Mouse (Mus musculus) heart, embryonic 15.5 days (tissue): Measurements from ENCODE around the gene Malsu1. TPM values are rescaled to one million over a fixed set of nuclear protein-coding genes. Genes with fewer than 3 reads are reported as not detected.

Experiments
- ATAC-seq: fragments of 200-750 bp; cut with Nextera tagmentation; replicated peaks from 2 replicates; pipeline ENCODE4 v1.8.0; 2017; ENCODE audit warnings: low read depth, moderate TSS enrichment; ENCODE audit not compliant: insufficient number of reproducible peaks, insufficient read depth, low FRiP score
- H3K27ac ChIP-seq: fragments of 300-500 bp; sonication (generic); 2 replicates; pipeline ENCODE4 v1.5.1; 2015; ENCODE audit warnings: mild to moderate bottlenecking, inconsistent platforms
- H3K27me3 ChIP-seq: fragments of 300-500 bp; sonication (generic); 2 replicates; pipeline ENCODE4 v1.6.1; 2015; ENCODE audit warnings: inconsistent platforms
- H3K36me3 ChIP-seq: fragments of 300-500 bp; sonication (generic); 2 replicates; pipeline ENCODE4 v1.6.1; 2015; ENCODE audit warnings: mild to moderate bottlenecking, inconsistent platforms
- H3K4me1 ChIP-seq: fragments of 300-500 bp; sonication (generic); replicated peaks from 2 replicates; pipeline ENCODE4 v1.6.1; 2015; ENCODE audit warnings: inconsistent platforms
- H3K4me2 ChIP-seq: fragments of 300-500 bp; sonication (generic); 2 replicates; pipeline ENCODE4 v1.6.1; 2015; ENCODE audit warnings: inconsistent platforms, mild to moderate bottlenecking, moderate library complexity
- H3K4me3 ChIP-seq: fragments of 300-500 bp; sonication (generic); 2 replicates; pipeline ENCODE4 v1.5.1; 2015; ENCODE audit warnings: mild to moderate bottlenecking, inconsistent platforms
- H3K9ac ChIP-seq: fragments of 300-500 bp; sonication (generic); 2 replicates; pipeline ENCODE4 v1.6.1; 2015; ENCODE audit warnings: mild to moderate bottlenecking, inconsistent platforms
- H3K9me3 ChIP-seq: fragments of 300-500 bp; sonication (generic); replicated peaks from 2 replicates; pipeline ENCODE4 v1.6.1; 2016; ENCODE audit warnings: inconsistent platforms
- WGBS: fragments of 180-500 bp; shearing (Covaris S2); methylation state at CpG from one replicate; pipeline ENCODE4 v1.1.7; 2015; ENCODE audit warnings: mixed read lengths; 5-methylcytosine and 5-hydroxymethylcytosine counted together
- polyA plus RNA-seq: library from polyadenylated mRNA; unstranded; fragments of >200 nt; fragmentation: Nextera tagmentation; extraction: Ambion mirVana; gene quantifications from 2 replicates; pipeline ENCODE4 v1.2.1, GENCODE M21; 2015

Gene Malsu1
- polyA plus RNA-seq, 1 experiment from 2014 or later, result 60.0 TPM

GRCm38 (mm10) chr6:49115550-49115949 is 42.0 kb downstream of the Malsu1 start:
- H3K4me1 ChIP-seq, result peaks cover 13% of the 10 kb centered on the region
- ATAC-seq, result no peak
- peaks cover 7% of the 10 kb centered on the region; the same call in 1 of the 2 replicates for H3K36me3 ChIP-seq
- no peaks in the 10 kb centered on the region for H3K9me3 ChIP-seq
- WGBS, result 67% methylated on average over 5 of the region's 5 CpGs
- H3K27ac ChIP-seq, result no peak overlapping the region
- no peak overlapping the region for H3K9ac ChIP-seq
- no peak overlapping the region for H3K4me3 ChIP-seq
- no peaks in the 10 kb centered on the region for H3K27me3 ChIP-seq
- no peak overlapping the region for H3K4me2 ChIP-seq

- no peak for ATAC-seq
- no peaks in the 10 kb centered on the region for H3K27me3 ChIP-seq
- H3K36me3 ChIP-seq, result peaks cover 7% of the 10 kb centered on the region; the same call in 1 of the 2 replicates
- H3K9ac ChIP-seq, result no peak overlapping the region
- no peaks in the 10 kb centered on the region for H3K9me3 ChIP-seq
- H3K4me2 ChIP-seq, result no peak overlapping the region
- no peak overlapping the region for H3K4me3 ChIP-seq
- no peak overlapping the region for H3K27ac ChIP-seq
- H3K4me1 ChIP-seq, result peaks cover 8% of the 10 kb centered on the region
- 85% methylated on average over 8 of the region's 8 CpGs for WGBS
These were observed 42.6 kb downstream of the Malsu1 start for GRCm38 (mm10) chr6:49116241-49116640.

GRCm38 (mm10) chr6:49118446-49118845 is 44.9 kb downstream of the Malsu1 start:
- Histone ChIP-seq H3K27me3 (no peaks in the 10 kb centered on the region), H3K27ac (no peak overlapping the region), H3K4me3 (no peak overlapping the region), H3K4me1 (peaks cover 6% of the 10 kb centered on the region), H3K9me3 (no peaks in the 10 kb centered on the region), H3K4me2 (no peak overlapping the region), H3K36me3 (peaks cover 7% of the 10 kb centered on the region; the same call in 1 of the 2 replicates), H3K9ac (no peak overlapping the region)
- ATAC-seq, result no peak
- WGBS, result 74% methylated on average over 8 of the region's 8 CpGs

GRCm38 (mm10) chr6:49119462-49120135 is 46.0 kb downstream of the Malsu1 start:
- no peak for ATAC-seq
- no peak overlapping the region for H3K27ac ChIP-seq

GRCm38 (mm10) chr6:49120370-49120769 is 46.8 kb downstream of the Malsu1 start:
- Histone ChIP-seq H3K4me3 (no peak overlapping the region), H3K27me3 (no peaks in the 10 kb centered on the region), H3K36me3 (peaks cover 7% of the 10 kb centered on the region; the same call in 1 of the 2 replicates), H3K9me3 (no peaks in the 10 kb centered on the region), H3K27ac (no peak overlapping the region), H3K9ac (no peak overlapping the region), H3K4me1 (peaks cover 6% of the 10 kb centered on the region), H3K4me2 (no peak overlapping the region)
- WGBS, result 88% methylated on average over 3 of the region's 3 CpGs
- no peak for ATAC-seq

More at GRCm38 (mm10) chr6:49119462-49120135, 46.0 kb downstream of the Malsu1 start:
- H3K4me3 ChIP-seq, result no peak overlapping the region
- no peak overlapping the region for H3K4me2 ChIP-seq
- H3K9ac ChIP-seq, result no peak overlapping the region
- 69% methylated on average over 1 of the region's 1 CpGs for WGBS
- H3K27me3 ChIP-seq, result no peaks in the 10 kb centered on the region
- H3K4me1 ChIP-seq, result peaks cover 6% of the 10 kb centered on the region
- H3K36me3 ChIP-seq, result peaks cover 7% of the 10 kb centered on the region; the same call in 1 of the 2 replicates
- H3K9me3 ChIP-seq, result no peaks in the 10 kb centered on the region

- H3K4me2 ChIP-seq, result no peak overlapping the region
- no peak overlapping the region for H3K9ac ChIP-seq
- ATAC-seq, result no peak
- no peaks in the 10 kb centered on the region for H3K9me3 ChIP-seq
- no peak overlapping the region for H3K27ac ChIP-seq
- H3K27me3 ChIP-seq, result no peaks in the 10 kb centered on the region
- no peaks in the 10 kb centered on the region for H3K36me3 ChIP-seq
- no peak overlapping the region for H3K4me3 ChIP-seq
- H3K4me1 ChIP-seq, result peaks cover 3% of the 10 kb centered on the region; the same call in 1 of the 2 replicates
These were observed 56.7 kb downstream of the Malsu1 start for GRCm38 (mm10) chr6:49130328-49130727.

- Histone ChIP-seq H3K36me3 (no peaks in the 10 kb centered on the region), H3K4me1 (peaks cover 7% of the 10 kb centered on the region; the same call in 1 of the 2 replicates), H3K4me2 (no peak overlapping the region), H3K27me3 (no peaks in the 10 kb centered on the region), H3K4me3 (no peak overlapping the region), H3K9me3 (no peaks in the 10 kb centered on the region), H3K9ac (no peak overlapping the region), H3K27ac (no peak overlapping the region)
- no peak for ATAC-seq
- whole genome bisulfite sequencing, result 90% methylated on average over 9 of the region's 9 CpGs
These were observed 58.3 kb downstream of the Malsu1 start for GRCm38 (mm10) chr6:49131855-49132254.

- WGBS, result 64% methylated on average over 6 of the region's 6 CpGs
These were observed 58.9 kb downstream of the Malsu1 start for GRCm38 (mm10) chr6:49132352-49133090.

More at GRCm38 (mm10) chr6:49132352-49133090, 58.9 kb downstream of the Malsu1 start:
- H3K9me3 ChIP-seq, result no peaks in the 10 kb centered on the region
- no peak overlapping the region for H3K27ac ChIP-seq
- no peaks in the 10 kb centered on the region for H3K36me3 ChIP-seq
- H3K9ac ChIP-seq, result no peak overlapping the region
- H3K4me1 ChIP-seq, result peaks cover 7% of the 10 kb centered on the region; the same call in 1 of the 2 replicates
- no peak overlapping the region for H3K4me3 ChIP-seq
- H3K27me3 ChIP-seq, result no peaks in the 10 kb centered on the region
- no peak for ATAC-seq
- H3K4me2 ChIP-seq, result no peak overlapping the region

Other genes with a start within 250 kb of the Malsu1 start
- 59.6 and 88.1 TPM in 2 replicates for gene Tmem176a, start 232.9 kb upstream of the Malsu1 start, polyA plus RNA-seq
- gene Tmem176b, start 232.3 kb upstream of the Malsu1 start, polyA plus RNA-seq, result 191 and 255 TPM in 2 replicates
- not detected in 2 replicates for gene Aoc1, start 200.9 kb upstream of the Malsu1 start, polyA plus RNA-seq
- gene 1600015I10Rik, start 143.9 kb upstream of the Malsu1 start, polyA plus RNA-seq, result not detected in 2 replicates
- not detected in 2 replicates for gene Doxl2, start 98.8 kb upstream of the Malsu1 start, polyA plus RNA-seq
- gene Svs1, start 86.9 kb upstream of the Malsu1 start, polyA plus RNA-seq, result not detected in 2 replicates
- gene Gpnmb, start 37.2 kb upstream of the Malsu1 start, polyA plus RNA-seq, result 5.5 and 16.5 TPM in 2 replicates
- gene Igf2bp3, start 141.2 kb downstream of the Malsu1 start, polyA plus RNA-seq, result 33.0 and 33.4 TPM in 2 replicates
- gene Tra2a, start 190.2 kb downstream of the Malsu1 start, polyA plus RNA-seq, result 55.5 and 59.6 TPM in 2 replicates
- 7.7 and 7.9 TPM in 2 replicates for gene Ccdc126, start 245.5 kb downstream of the Malsu1 start, polyA plus RNA-seq